Mouse (Mus musculus): ENCODE measurements around the gene Mycbp.

DNA sequence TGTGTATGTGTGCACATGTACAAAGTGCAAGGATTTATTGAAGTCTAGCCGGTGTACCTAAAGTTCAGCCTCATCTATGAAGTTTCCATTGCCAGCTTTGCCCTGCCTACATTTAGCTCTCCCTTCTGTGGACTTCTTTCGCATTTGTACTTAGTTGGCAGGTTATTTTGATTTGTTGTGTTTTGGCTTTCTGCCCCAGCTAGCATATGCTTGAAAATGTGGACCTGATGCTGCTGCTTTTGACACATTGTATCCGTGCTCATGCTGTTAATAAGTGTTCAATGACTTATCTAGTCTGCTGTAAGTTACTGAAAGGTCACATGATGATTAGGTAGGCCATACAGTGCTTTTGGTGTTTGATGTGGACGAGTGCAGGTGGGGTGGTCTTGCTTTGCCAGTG lies 29.7 kb downstream of the Mycbp start:
- no peak for TF ChIP-seq POLR2A (IDR thresholded peaks at IDR 0.05; ENCODE audit: extremely low read depth, insufficient read depth, low read length)
- TF ChIP-seq CTCF (IDR thresholded peaks at IDR 0.05; ENCODE audit: low read depth, low read length), result no peak
